Mouse (Mus musculus): ENCODE data around the gene Btrc. TPM values are rescaled to one million over a fixed set of nuclear protein-coding genes. Genes with fewer than 3 reads are reported as not detected.
A peak's percentile ranks its signal among the peaks of the same experiment; 100 is the strongest.

Btrc gene
- polyA plus RNA-seq, 1 experiment: 71.7 TPM

DNA sequence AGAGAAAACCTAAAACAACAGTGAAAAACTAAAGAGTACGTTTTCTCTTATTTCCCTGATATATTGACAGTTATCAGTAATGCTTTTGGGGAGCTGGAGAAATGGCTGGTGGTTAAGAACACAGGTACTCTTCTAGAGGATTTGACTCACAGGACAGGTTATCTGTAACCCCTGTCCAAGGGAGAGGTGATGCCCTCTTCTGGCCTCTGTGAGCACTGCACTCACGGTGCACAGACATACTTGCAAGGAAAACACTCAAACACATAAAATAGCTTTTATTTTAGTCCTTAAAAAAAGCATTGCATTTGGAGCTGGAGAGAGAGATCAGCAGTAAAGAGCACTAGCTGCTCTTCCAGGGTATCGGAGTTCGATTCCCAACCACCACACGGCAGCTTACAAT is 106.2 kb downstream of the Btrc start:
- DNase-seq (ENCODE audit: extremely low spot score in 1 of 2, low spot score in 1 of 2): no peak

DNA sequence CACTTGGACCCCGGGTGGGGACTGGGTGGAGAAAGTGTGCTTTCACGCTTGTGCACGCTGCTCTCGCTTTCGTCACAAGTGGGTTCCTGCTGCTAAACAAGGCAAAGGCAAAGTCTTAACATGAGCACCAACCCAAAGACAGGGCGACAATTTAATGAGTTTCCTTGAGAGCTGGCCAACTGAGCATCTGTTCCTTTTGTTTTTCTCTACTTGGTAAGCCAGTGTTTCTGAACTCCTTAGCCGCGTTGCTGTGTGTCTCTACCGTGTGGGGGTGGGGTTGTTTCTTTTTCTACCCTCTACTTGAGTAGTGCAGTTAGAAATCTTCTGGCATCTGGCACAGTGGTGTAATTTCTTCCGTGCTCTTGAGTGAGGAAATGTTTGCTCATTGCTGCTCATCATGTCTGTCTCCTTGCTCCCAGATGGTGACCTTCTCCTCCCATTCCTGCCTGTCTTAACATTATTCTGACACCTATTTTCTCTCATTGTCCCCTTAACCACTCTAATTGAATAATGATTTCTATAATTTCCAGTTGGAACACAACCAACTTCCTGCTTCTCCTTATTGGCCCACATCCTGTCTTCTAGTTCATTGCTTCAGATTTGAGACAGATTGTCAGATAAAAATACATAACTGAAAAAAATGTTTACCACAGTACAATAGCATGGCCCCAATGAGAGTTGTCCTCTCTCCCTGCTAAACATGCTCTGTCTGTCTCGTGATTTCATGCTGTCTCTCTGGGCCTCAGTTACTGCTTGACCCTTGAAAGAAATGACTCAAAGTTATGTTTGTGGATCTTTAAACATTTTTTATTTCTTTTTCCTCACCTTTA is 109.4 kb downstream of the Btrc start:
- DNase-seq (ENCODE audit: extremely low spot score in 1 of 2, low spot score in 1 of 2): peak; percentile 50 to 74

DNA sequence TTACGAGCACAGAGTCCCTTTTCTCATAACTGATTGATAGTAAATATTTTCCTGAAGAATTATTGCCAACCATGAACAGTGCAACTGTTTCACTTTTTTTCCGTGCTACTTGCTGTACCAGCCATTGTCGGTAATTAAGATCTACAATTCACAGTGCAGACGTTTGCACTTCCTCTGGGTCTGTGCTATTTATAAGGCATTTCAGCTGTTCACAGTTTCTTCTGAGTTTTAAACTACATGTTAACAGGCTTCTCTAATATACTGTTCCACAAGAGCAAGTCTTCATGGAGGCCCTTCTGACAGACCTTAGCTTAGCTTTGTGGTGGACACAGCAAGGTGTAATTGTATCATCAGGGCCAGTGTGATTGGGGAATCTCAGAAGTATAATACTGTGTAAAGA is 111.2 kb downstream of the Btrc start:
- peak in 1 of 2 experiments; percentile 41 for DNase-seq (ENCODE audit: extremely low spot score in 1 of 2, low spot score in 1 of 2)

DNA sequence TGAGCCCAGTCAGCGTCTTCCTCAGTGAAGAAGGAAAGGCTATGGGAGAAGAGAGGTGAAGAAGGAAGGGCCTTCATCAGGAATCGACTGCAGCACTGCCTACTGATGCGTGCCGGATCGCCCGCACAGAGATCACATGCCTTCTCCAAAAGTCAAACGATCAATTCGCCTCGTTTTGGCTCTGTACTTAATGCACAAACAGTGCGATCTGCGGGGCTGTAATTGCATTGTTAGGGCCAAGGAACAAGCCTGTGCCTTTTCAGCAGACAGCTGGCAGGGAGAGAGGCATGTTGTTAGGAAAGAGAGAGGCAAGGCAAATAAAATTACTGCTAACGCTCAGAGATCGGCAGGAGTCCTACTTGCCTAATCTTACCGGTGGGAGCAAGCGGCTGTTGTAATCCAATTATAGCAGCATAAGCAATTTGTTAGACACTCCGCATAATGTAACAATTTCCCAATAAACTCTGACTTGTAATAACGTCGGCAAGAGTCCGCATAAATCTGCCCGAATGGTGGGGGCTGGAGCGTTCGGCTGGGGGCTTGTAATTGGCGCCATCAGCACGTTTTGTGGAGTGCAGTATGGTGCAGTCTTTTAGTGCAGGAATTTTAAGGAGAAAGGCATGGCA is 112.5 kb downstream of the Btrc start:
- DNase-seq (ENCODE audit: extremely low spot score in 1 of 2, low spot score in 1 of 2): peak in 1 of 2 experiments; percentile 17

DNA sequence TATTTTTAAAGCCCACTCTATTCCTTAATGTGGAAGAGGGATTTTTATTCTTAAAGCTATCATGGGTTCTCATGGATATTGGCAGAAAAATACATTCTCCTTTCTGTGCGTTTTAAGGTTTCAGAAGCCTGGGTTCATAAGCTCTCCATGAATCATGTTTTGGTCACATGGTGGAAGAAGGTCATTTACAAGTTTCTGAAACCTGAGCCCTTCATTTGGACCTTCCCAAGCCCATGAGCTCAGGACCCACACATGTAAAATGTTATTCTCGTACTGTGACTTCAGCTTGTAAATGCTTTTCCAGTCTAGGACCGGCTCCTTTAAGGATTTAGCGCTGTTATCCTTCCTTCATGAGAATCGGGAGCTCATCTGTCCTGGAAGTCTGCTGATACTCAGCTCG is 116.0 kb downstream of the Btrc start:
- no peak for DNase-seq (ENCODE audit: extremely low spot score in 1 of 2, low spot score in 1 of 2)

DNA sequence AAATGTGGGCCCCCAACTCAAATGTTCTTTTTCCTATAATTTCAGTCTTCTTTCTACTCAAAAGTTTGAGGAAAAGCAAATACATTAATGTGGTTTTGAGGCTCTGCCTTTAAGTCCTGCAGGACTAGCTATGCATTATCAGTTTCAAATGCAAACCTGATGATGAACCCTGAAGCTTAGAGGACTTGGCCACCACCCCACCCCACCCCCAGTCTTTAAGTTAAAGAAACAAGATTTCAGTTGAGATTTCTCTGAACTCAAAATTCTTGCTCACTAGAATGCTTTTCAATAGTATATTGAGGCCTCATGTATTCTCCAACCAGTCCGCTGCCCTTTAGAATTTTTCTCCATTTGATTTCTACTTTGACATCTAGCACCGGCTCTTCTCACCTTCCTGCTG is 117.0 kb downstream of the Btrc start:
- DNase-seq (ENCODE audit: extremely low spot score in 1 of 2, low spot score in 1 of 2): no peak

DNA sequence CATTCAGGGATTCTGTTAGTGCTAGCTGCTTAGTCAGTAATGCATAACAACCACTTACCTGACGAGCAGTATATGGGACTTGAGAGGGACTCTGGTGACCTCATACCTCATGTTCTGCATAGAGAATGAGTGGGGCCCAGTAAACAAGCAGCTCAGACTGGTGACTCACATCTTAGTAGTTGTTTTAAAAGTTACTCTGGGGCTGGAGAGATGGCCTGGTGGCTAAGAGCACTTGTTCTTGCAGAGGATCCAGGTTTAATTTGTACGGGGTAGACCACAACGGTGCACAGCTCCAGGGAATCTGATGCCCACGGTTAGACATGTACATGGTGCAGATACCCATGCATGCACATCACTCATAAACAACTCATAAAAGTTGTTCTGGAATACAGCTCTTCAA is 117.4 kb downstream of the Btrc start:
- DNase-seq (ENCODE audit: extremely low spot score in 1 of 2, low spot score in 1 of 2): no peak

DNA sequence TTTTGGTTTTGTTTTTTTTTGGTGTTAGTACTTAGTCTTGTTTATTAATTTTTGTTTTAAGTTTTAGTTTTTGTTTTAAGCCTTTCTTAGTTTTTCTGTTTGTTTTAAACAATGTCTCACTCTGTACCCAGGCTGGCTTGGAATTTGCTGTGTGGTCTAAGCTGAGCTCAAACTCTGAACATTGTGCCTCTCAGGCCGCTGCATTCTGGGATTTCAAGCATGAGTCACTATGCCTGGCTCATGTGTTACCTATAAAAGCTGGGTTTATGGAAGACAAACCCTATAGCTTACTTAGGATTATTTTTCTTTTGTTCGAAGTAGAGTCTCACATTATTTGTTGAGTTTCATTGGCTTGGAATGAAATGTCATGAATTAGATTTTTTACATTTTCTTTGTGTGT is 119.9 kb downstream of the Btrc start:
- DNase-seq (ENCODE audit: extremely low spot score in 1 of 2, low spot score in 1 of 2): no peak

DNA sequence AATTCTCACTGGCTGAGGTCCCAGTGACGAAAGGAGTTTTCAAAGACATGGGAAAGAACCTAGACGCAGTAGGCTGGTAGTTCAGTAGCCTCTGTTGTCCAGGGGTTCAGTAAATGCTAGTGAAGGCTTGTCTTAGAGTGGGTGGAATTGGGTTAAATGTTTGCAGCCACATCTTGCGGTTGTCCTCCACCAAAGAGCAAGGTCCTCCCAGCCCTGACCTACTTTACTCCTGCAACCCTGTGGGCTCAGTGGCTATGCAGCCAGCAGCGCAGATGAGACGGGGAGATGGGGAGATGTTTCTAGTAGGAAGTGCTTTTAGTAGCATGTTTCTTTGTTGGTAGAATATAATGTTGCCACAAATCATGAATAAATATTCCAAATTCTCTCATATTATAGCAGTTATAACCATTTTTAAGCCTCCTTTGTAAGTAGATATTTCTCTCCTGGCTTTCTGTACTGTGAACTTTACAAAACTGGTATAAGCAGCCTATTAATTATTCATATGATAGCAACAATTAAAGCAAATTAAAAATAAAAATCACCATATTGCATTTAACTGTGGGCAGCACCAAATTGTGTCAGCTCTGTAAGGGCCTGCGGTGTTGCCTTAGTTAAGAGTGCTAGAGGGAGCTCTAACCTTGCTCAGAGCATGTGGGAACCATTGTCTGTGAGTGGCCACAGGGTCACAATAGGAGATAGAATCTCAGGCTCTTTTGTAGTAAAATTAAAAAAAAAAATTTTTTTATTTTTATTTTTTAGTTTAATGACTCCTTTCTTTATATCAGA is 122.9 kb downstream of the Btrc start:
- DNase-seq (ENCODE audit: extremely low spot score in 1 of 2, low spot score in 1 of 2): no peak

DNA sequence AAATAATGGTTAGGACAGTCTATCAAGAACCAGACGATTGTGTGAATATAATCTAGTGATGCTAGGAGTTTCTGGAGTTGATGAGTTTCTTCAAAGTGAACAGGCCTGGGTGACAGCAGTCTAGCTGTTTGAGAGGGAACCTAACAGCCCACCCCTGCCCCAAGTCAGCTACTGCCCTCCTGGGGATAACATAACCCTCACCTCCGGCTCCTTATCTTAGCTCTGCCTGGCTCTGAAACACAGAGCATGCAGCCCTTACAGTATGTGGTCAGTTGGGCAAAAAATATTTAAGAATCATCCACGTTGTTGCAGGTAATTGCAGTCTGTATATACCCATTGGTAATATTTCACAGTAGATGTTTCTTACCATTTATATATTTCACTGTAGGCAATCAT is 123.5 kb downstream of the Btrc start:
- DNase-seq (ENCODE audit: extremely low spot score in 1 of 2, low spot score in 1 of 2): no peak

DNA sequence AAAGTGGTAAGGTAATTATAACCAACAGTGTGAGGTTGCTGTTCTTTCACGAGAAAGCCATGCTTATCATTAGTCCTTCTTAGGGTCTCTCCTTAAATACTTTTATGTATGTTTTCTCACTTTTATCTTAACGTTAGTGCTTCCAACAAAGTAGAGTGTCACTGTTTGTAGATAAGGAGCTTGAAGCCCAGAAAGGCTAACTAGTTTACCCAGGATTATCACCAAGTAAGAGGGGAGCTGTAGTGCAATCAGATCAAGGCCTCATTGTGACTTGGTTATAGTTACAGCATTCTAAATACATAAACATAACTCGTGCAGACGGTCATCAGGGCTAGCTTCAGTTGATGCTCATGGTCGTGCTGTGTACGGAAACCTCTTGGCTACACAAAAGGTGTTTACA is 126.4 kb downstream of the Btrc start:
- no peak for DNase-seq (ENCODE audit: extremely low spot score in 1 of 2, low spot score in 1 of 2)

DNA sequence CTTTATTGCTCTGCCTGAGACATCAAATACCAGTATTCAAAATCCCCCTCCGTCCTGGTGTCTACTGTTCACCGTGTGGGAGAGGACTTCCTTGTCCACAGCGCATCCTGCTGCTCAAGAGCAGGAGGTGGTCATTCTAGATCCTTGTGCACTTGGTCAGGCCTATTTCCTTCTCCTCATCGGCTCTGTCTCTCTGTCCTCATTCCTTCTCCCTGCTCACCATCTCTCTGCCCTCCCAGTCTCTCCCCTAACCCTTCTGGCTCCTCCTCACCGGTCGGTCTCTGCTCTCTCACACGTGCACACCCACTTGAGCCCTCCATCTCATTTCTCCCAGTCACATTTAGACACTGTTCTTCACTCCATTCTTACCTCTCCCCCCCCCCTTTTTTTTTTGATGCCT is 127.7 kb downstream of the Btrc start:
- DNase-seq (ENCODE audit: extremely low spot score in 1 of 2, low spot score in 1 of 2): no peak

DNA sequence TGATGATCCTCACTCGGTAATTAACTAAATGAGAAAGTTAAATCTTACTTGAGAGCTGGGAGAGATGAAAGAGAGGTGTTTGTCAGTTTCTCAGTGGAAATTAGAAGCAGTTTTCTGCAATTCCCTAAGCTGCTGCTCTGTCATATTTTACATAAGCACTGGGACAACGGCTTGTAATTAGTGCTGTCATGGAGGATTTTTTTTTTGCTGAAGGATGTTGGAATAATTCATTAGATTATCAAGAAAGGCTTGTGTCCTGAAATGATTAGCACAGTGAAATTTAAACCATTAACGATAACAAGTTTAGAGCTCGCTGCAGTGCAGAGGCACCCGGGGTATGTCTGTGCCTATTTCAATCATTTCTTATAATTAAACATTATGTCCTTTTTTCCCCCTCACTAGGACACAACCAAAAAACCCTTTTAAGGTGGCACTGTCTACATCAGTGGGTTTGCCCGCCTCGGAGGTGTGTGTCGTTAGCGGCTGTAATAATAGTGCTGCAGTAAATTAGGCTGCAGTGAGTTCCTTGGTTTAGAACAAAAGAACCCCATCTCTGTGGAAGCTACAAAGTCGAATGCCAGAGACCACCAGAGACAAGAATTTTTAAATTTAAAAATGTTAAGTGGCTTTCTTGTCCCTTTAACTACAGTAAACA is 130.7 kb downstream of the Btrc start:
- DNase-seq (ENCODE audit: extremely low spot score in 1 of 2, low spot score in 1 of 2): no peak

DNA sequence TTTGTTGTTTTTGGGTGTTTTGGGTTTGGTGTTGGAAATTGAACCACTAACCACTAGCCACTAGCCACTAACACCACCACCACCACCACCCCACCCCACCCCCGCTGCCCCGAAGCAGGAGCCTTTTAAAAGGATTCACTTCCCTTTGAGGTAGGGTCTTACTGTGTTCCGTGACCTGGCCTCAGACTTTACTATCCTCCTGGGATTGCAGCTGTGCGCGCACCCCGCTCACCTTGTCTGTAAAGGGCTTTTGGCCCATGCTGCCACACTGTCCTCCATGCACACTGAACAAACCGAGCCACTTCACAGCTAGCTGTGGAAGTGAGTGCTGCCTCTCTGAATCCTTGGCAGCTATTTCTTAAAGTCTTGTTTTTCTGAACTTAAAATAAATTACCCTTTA is 141.9 kb downstream of the Btrc start:
- DNase-seq (ENCODE audit: extremely low spot score in 1 of 2, low spot score in 1 of 2): no peak

DNA sequence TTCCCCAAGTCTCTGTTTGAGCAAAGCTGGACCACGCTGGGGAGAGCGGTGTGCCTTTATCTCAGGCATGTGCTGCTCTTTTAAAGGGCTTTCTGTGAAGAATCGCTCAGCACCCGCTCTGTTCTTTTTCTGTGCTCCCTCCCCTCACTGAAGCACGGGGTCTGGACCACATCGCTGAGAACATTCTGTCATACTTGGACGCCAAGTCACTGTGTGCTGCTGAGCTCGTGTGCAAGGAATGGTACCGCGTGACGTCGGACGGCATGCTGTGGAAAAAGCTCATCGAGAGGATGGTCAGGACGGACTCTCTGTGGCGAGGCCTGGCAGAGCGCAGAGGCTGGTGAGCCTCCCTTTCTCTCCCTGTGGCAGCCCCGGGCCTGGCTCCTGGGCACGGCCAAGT is 144.0 kb downstream of the Btrc start:
- no peak for DNase-seq (ENCODE audit: extremely low spot score in 1 of 2, low spot score in 1 of 2)

DNA sequence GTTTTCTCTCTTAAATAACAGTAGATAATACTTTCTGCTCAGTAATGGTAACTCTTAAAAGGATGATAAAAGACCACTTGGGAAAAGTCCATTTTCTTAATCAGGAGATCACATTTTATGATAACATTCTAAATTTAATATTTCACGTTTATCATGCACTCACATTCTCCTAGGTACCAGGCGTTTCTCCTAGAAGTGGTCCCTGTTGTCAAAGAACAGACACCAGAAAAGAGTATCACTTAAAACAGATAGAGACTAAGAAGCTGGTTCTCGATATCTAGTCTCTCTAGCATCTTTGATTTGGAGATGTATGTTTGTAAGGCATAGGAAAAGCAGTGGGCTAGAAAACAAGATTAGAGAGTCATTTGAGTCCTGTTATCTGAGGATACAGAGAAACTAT is 147.1 kb downstream of the Btrc start:
- DNase-seq (ENCODE audit: extremely low spot score in 1 of 2, low spot score in 1 of 2): no peak

DNA sequence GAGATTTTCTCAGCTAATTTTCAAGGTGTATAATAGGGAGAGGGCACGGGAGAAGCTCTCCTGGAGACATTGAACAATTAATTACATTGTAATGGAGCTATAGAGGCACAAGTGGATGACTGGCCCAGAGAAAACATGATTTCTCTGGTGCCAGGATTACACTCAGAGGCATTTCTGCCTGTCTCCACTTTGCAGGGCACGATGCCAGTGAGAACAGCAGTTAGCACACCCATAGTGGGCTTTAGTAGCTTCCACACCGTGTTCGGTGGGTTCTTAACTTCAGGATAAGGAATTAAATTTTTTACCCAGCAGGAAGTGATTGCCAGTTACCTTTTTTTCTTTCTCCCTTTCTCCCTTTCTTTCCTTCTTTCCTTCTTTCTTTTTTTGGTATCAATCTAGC is 147.9 kb downstream of the Btrc start:
- DNase-seq (ENCODE audit: extremely low spot score in 1 of 2, low spot score in 1 of 2): no peak

DNA sequence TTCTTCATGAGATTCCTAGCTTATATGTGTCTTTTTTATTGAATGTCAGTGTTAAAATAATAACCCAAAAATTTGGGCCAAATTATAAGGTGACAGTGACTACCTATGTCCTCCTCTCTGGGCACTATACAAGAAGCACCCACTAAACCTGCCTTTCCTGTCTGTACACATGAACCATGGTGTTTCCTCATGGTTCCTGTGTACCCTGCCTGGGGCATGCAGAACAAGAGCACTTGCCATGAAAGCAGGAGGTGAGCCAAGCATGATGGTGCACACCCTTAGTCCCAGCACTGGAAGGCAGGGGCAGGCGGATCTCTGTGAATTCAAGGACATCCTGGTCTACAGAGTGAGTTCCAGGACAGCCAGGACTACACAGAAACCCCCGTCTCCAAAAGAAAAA is 151.8 kb downstream of the Btrc start:
- DNase-seq (ENCODE audit: extremely low spot score in 1 of 2, low spot score in 1 of 2): no peak

DNA sequence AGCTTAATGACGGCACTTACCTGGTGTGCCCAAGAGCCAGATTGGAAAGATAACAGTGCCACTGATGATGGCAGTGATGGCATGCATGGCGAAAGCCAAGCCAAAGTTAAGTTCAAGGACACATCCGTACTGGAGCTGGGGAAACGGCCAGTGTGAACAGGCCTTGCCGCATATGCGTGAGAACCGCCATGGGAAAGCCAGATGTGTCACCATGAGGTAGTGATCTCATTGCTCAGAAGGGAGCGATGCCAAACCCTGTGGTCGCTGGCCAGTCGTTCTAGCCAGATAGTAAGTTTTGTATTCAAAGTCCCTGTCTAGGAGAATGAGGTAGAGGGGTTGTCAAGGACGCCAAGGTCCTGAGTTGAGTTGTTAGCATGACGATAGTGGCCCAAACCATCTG is 152.7 kb downstream of the Btrc start:
- no peak for DNase-seq (ENCODE audit: extremely low spot score in 1 of 2, low spot score in 1 of 2)

DNA sequence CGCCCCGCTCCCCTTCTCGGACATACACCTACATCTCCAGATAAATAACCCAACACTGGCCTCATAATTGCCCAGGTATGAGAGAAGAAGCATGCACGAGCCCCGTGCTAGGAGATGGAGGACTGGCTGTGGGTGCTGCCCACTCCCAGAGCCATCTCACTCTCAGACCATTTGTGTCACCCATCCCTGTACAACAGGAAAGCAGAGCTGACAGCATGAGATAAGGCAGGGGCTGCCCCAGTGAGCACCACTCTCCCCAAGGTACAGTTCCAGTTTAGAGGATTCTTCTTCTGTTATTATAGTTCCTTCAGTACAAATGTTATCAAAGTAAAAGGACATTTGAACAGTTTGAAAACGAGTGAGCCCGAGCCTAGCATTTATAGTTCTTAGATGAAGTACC is 163.8 kb downstream of the Btrc start:
- DNase-seq (ENCODE audit: extremely low spot score in 1 of 2, low spot score in 1 of 2): no peak

DNA sequence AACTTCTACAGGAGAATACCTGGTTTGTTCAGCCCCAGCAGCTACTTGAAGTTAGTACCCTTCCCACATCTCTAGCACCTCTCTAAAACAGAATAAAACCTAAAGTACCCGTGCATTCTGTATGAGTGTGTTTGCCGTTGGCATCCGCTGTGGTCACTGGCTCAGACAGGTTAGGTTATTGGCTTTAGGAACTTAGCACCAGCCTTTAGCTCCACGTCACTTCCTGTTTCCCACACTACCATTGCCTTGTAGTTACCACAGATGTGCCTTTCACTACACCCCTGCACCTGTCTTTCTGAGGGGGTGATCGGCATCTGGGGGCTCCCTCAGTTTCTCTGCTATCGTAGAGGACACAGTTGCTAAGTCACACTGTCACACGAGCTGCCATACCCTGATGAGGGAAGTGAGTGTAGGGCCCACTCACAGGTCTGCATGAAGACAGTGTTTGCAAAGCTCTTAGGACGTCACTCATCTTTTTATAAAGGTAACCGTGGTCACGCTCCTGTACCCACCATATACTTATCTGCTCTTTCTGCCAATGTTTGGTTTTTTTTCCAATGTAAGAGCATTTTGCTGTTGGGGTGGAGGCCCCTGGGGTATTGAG is 164.5 kb downstream of the Btrc start:
- no peak for DNase-seq (ENCODE audit: extremely low spot score in 1 of 2, low spot score in 1 of 2)
